Mouse (Mus musculus): ENCODE results near the gene Scn1b. TPM values are rescaled to one million over a fixed set of nuclear protein-coding genes. Genes with fewer than 3 reads are reported as not detected.

Scn1b gene
- total and polyA plus RNA-seq, 3 experiments = 0.30 TPM; not detected in 2

GRCm38 (mm10) chr7:31149751-31150565, 23.2 kb upstream of the Scn1b start:
- H3K36me3 ChIP-seq (replicated peaks in 1 of 2; ENCODE audit: control insufficient read depth in 1 of 2, insufficient read depth in 1 of 2, low read length in 1 of 2) = peaks cover 17 to 44% of the 10 kb centered on the region in 2 experiments
- peak overlapping the region; percentile 89 for H3K27ac ChIP-seq (ENCODE audit: insufficient read depth, low read depth)
- in situ Hi-C loops (cut with MboI; ENCODE audit: low pct_ligation_motif_present, low pct_unique_long_range_greater_than_20kb, low sequenced_read_pairs) = no loop called here
- dilution Hi-C loops (cut with MboI; ENCODE audit: extremely low pct_ligation_motif_present, extremely low pct_unique_long_range_greater_than_20kb, low sequenced_read_pairs) = no loop called here
- H3K4me1 ChIP-seq (ENCODE audit: control insufficient read depth in 1 of 2, insufficient read depth in 2 of 2) = peaks cover 19 to 46% of the 10 kb centered on the region in 2 experiments
- H3K9me3 ChIP-seq (replicated peaks; ENCODE audit: low read length) = peaks cover 5% of the 10 kb centered on the region
- H3K4me3 ChIP-seq (replicated peaks in 1 of 3; ENCODE audit: low read depth in 2 of 3, low read length in 2 of 3, poor library complexity in 1 of 3) = peak overlapping the region; percentile 82 to 97 (median 96)
- H3K79me2 ChIP-seq (replicated peaks; ENCODE audit: control insufficient read depth, extremely low read depth, insufficient read depth, poor library complexity, severe bottlenecking) = peaks cover 55% of the 10 kb centered on the region
- peak; percentile 76 for DNase-seq (ENCODE audit: extremely low read depth)
- H3K9ac ChIP-seq (ENCODE audit: insufficient read depth, low read depth) = peak overlapping the region; percentile 85
- TF ChIP-seq MYC (IDR thresholded peaks at IDR 0.05; ENCODE audit: low read depth, low read length) (peak; percentile 71; the same call in 1 of the 2 replicates), TCF12 (IDR thresholded peaks at IDR 0.05; ENCODE audit: low read depth, low read length) (0 out of 2 replicates have a peak, but pooled peaks have one; percentile 21), HCFC1 (IDR thresholded peaks at IDR 0.05; ENCODE audit: low read depth, low read length) (peak; percentile 35; the same call in 1 of the 2 replicates), NRF1 (IDR thresholded peaks at IDR 0.05; ENCODE audit: low read depth, low read length) (no peak), ZC3H11A (IDR thresholded peaks at IDR 0.05; ENCODE audit: low read depth, low read length) (no peak), UBTF (IDR thresholded peaks at IDR 0.05; ENCODE audit: low read depth, low read length) (0 out of 2 replicates have a peak, but pooled peaks have one; percentile 62), MAX (IDR thresholded peaks at IDR 0.05; ENCODE audit: low read length) (peak; percentile 79), POLR2A (IDR thresholded peaks at IDR 0.05; ENCODE audit: low read depth, low read length) (peak; percentile 42; the same call in 1 of the 2 replicates), SIN3A (IDR thresholded peaks at IDR 0.05; ENCODE audit: low read length) (peak; percentile 94), RCOR1 (conservative IDR thresholded peaks at IDR 0.05; ENCODE audit: low read depth, low read length) (peak; percentile 64; the same call in 1 of the 2 replicates), GABPA (IDR thresholded peaks at IDR 0.05; ENCODE audit: insufficient replicate concordance, low read depth, low read length) (no peak), POLR2AphosphoS2 (IDR thresholded peaks at IDR 0.05; ENCODE audit: low read depth, low read length) (no peak), CHD1 (IDR thresholded peaks at IDR 0.05; ENCODE audit: low read depth, low read length) (no peak), TBP (conservative IDR thresholded peaks at IDR 0.05; ENCODE audit: low read depth, low read length) (0 out of 2 replicates have a peak, but pooled peaks have one; percentile 36), MEF2A (IDR thresholded peaks at IDR 0.05; ENCODE audit: borderline replicate concordance, low read depth, low read length) (peak; percentile 69), EP300 (IDR thresholded peaks at IDR 0.05; ENCODE audit: low read length) (0 out of 2 replicates have a peak, but pooled peaks have one; percentile 35), MXI1 (IDR thresholded peaks at IDR 0.05; ENCODE audit: low read depth, low read length) (peak; percentile 92), BHLHE40 (IDR thresholded peaks at IDR 0.05; ENCODE audit: low read depth, low read length) (peak; percentile 91), RAD21 (IDR thresholded peaks at IDR 0.05; ENCODE audit: low read depth, low read length) (no peak), USF2 (conservative IDR thresholded peaks at IDR 0.05; ENCODE audit: low read depth, low read length) (no peak), MAZ (IDR thresholded peaks at IDR 0.05; ENCODE audit: low read depth, low read length) (peak; percentile 36; the same call in 1 of the 2 replicates), ETS1 (conservative IDR thresholded peaks at IDR 0.05; ENCODE audit: low read depth, low read length) (peak; percentile 85)
- H3K27me3 ChIP-seq (replicated peaks) = no peaks in the 10 kb centered on the region
- H3K4me2 ChIP-seq (ENCODE audit: insufficient read depth, low read depth, poor library complexity, severe bottlenecking) = peak overlapping the region; percentile 58
